In the genomic region with DNA sequence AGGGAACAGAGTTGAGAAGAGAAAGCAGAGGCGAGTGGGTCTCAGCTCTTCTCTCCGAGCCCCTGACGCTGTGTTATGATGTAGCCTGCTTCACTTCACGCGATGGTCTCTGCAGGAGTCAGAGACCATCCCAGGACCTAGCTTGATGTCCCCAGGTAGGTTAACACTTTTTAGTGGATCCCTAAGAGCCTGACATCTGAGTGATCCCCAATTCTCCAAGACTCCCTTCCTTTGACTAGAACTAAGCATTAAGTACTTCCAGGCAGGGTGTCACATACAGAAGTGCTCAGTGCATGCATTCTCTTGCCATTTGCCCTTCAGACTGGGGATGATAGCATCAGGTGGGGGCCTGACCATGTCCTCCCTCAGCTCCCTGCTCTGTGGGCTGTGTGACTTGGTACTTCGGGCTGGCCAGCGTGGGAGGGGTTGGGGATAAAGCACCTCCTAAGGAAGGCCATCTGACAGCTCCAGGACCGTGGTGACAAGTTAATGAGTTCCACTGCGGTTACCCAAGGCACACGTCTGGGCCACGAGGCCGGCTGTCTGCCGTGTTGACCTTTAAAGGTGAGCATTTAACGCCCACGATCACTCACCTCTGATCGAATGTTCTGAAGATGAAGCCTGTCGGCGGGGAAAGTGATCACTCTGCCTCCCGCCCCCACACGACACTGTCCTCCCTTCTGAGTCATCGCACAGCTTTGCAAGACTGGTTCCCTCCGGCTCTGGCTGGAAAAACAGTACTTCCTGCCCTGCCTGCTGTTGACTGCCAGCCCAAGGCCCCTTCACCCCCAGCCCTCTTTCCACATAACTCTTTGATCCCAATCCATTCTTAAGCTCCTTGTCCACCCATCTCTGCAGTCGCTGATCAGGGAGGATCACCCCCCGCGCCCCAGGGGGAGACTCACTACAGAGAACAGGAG, we compare ENCODE assay signal across 8 mouse cellular contexts.
A peak's percentile ranks its signal among the peaks of the same experiment; 100 is the strongest.
DNase-seq lines count a peak whose midpoint lies in the region; ATAC-seq lines count a peak whose summit lies in the region.

No protein-coding gene starts in this region.

- H3K4me2 ChIP-seq in forebrain, embryonic 11.5 days (ENCODE audit: low read depth, low read length, severe bottlenecking) = no peak overlapping the region
- no peak overlapping the region for H3K4me2 ChIP-seq in forebrain, embryonic 14.5 days (ENCODE audit: low read length)
- peak overlapping the region; percentile 42 for H3K4me2 ChIP-seq in heart, embryonic 12.5 days

- no peaks in the 10 kb centered on the region for H3K9me3 ChIP-seq in forebrain, embryonic 11.5 days (ENCODE audit: control insufficient read depth, low read length)
- no peaks in the 10 kb centered on the region for H3K9me3 ChIP-seq in forebrain, embryonic 14.5 days (replicated peaks; ENCODE audit: control insufficient read depth, low read length)
- H3K9me3 ChIP-seq in heart, embryonic 12.5 days (replicated peaks) = no peaks in the 10 kb centered on the region

- no peak overlapping the region for H3K4me3 ChIP-seq in forebrain, embryonic 11.5 days (ENCODE audit: low read depth, low read length)
- no peak overlapping the region for H3K4me3 ChIP-seq in forebrain, embryonic 14.5 days (ENCODE audit: low read depth, low read length)
- no peak overlapping the region for H3K4me3 ChIP-seq in heart, embryonic 12.5 days

- H3K27ac ChIP-seq in forebrain, embryonic 11.5 days (ENCODE audit: low read depth, low read length) = no peak overlapping the region
- H3K27ac ChIP-seq in forebrain, embryonic 14.5 days (ENCODE audit: low read depth, low read length) = no peak overlapping the region
- no peak overlapping the region for H3K27ac ChIP-seq in heart, embryonic 12.5 days (ENCODE audit: poor library complexity, severe bottlenecking)

- H3K27me3 ChIP-seq in forebrain, embryonic 11.5 days (ENCODE audit: control insufficient read depth, insufficient read depth, low read length) = no peaks in the 10 kb centered on the region
- H3K27me3 ChIP-seq in forebrain, embryonic 14.5 days (replicated peaks; ENCODE audit: control insufficient read depth, insufficient read depth, low read length) = no peaks in the 10 kb centered on the region
- H3K27me3 ChIP-seq in heart, embryonic 12.5 days (replicated peaks) = peaks cover 18% of the 10 kb centered on the region

- peak; percentile 45 for DNase-seq in forebrain, embryonic 11.5 days (ENCODE audit: low spot score)
- no peak for DNase-seq in forebrain, embryonic 14.5 days (ENCODE audit: low spot score)
- peak; percentile 36 for DNase-seq in ovary, postnatal 36 days (ENCODE audit: low spot score)
- DNase-seq in ovary, postnatal 10 days (ENCODE audit: low spot score) = no peak
- peak; percentile 37 to 49 for DNase-seq in natural killer cell, adult 2 months (ENCODE audit: low spot score in 2 of 2)
- no peak for DNase-seq in layer of hippocampus, postnatal 25 days (ENCODE audit: extremely low spot score in 1 of 2, low spot score in 1 of 2)

- 82% methylated on average over 25 of the region's 25 CpGs for WGBS in forebrain, embryonic 11.5 days
- WGBS in forebrain, embryonic 14.5 days = 85% methylated on average over 25 of the region's 25 CpGs
- WGBS in heart, embryonic 12.5 days = 45% methylated on average over 25 of the region's 25 CpGs

- ATAC-seq in forebrain, embryonic 11.5 days (replicated peaks; ENCODE audit: low FRiP score) = no peak
- no peak for ATAC-seq in forebrain, embryonic 14.5 days
- ATAC-seq in heart, embryonic 12.5 days (ENCODE audit: insufficient number of reproducible peaks, low FRiP score) = peak; percentile 66; the same call in 1 of the 2 replicates
- ATAC-seq in granulocyte monocyte progenitor cell, adult 5-6 weeks (replicated peaks; ENCODE audit: poor library complexity, severe bottlenecking) = no peak

- H3K36me3 ChIP-seq in forebrain, embryonic 11.5 days (ENCODE audit: control insufficient read depth, insufficient read depth, low read length) = no peaks in the 10 kb centered on the region
- H3K36me3 ChIP-seq in forebrain, embryonic 14.5 days (ENCODE audit: control insufficient read depth, insufficient read depth, low read length) = no peaks in the 10 kb centered on the region
- H3K36me3 ChIP-seq in heart, embryonic 12.5 days = no peaks in the 10 kb centered on the region

- no peak overlapping the region for H3K9ac ChIP-seq in forebrain, embryonic 11.5 days (ENCODE audit: low read length)
- no peak overlapping the region for H3K9ac ChIP-seq in forebrain, embryonic 14.5 days (ENCODE audit: low read length)
- H3K9ac ChIP-seq in heart, embryonic 12.5 days = no peak overlapping the region

- H3K4me1 ChIP-seq in forebrain, embryonic 11.5 days (replicated peaks; ENCODE audit: control insufficient read depth, insufficient read depth, low read length) = peaks cover 3% of the 10 kb centered on the region; the same call in 1 of the 2 replicates
- peaks cover 12% of the 10 kb centered on the region for H3K4me1 ChIP-seq in forebrain, embryonic 14.5 days (ENCODE audit: control insufficient read depth, insufficient read depth, low read length)
- H3K4me1 ChIP-seq in heart, embryonic 12.5 days (replicated peaks) = peaks cover 8% of the 10 kb centered on the region

Comparison
In these comparisons a context has a peak if more than half of its experiments do, and no peak if none do; other contexts are left out.
1. DNase-seq: peak in forebrain, embryonic 11.5 days (single experiment), ovary, postnatal 36 days (single experiment) and natural killer cell, adult 2 months (2 of 2); none in forebrain, embryonic 14.5 days (single experiment), ovary, postnatal 10 days (single experiment) and layer of hippocampus, postnatal 25 days (0 of 2).